Mouse (Mus musculus): Measurements from ENCODE around the gene Rbmx2. TPM values are rescaled to one million over a fixed set of nuclear protein-coding genes. Genes with fewer than 3 reads are reported as not detected.

Rbmx2 gene
- total RNA-seq (2022) = 1 to 10 TPM; 1.7 to 2.4 (median 1.9) TPM

- peak; percentile 81 for DNase-seq (ENCODE audit: low spot score)
Observed at GRCm38 (mm10) chrX:48694864-48695371, at the start of gene Rbmx2. Gene Rbmx2 (plus strand): TSS chrX:48695004.

- DNase-seq (ENCODE audit: low spot score) = no peak
Observed at GRCm38 (mm10) chrX:48666807-48667206, 28.0 kb upstream of the Rbmx2 start.

- DNase-seq (ENCODE audit: low spot score) = no peak
Observed at GRCm38 (mm10) chrX:48669588-48669987, 25.2 kb upstream of the Rbmx2 start.

- DNase-seq (ENCODE audit: low spot score) = no peak
Observed at GRCm38 (mm10) chrX:48671714-48672113, 23.1 kb upstream of the Rbmx2 start.

GRCm38 (mm10) chrX:48674171-48674570 lies 20.6 kb upstream of the Rbmx2 start, which contains the start of gene Gpr119:
Gene Gpr119 (minus strand): TSS chrX:48674478.
- DNase-seq (ENCODE audit: low spot score) = no peak

- peak; percentile 10 for DNase-seq (ENCODE audit: low spot score)
Observed at GRCm38 (mm10) chrX:48683451-48683850, 11.4 kb upstream of the Rbmx2 start.

- no peak for DNase-seq (ENCODE audit: low spot score)
Observed at GRCm38 (mm10) chrX:48683857-48684256, 10.9 kb upstream of the Rbmx2 start.

GRCm38 (mm10) chrX:48694460-48694859 lies 344 bp upstream of the Rbmx2 start:
- no peak for DNase-seq (ENCODE audit: low spot score)

GRCm38 (mm10) chrX:48709701-48710100 lies 14.9 kb downstream of the Rbmx2 start:
- DNase-seq (ENCODE audit: low spot score) = no peak

GRCm38 (mm10) chrX:48712846-48713245 lies 18.0 kb downstream of the Rbmx2 start:
- no peak for DNase-seq (ENCODE audit: low spot score)

- no peak for DNase-seq (ENCODE audit: low spot score)
Observed at GRCm38 (mm10) chrX:48754710-48755283, 60.0 kb downstream of the Rbmx2 start.

Other genes starting within 250 kb of the Rbmx2 start
- 1 to 10 TPM; 3.4 to 6.1 (median 4.2) TPM for gene Elf4, start 231.9 kb upstream of the Rbmx2 start, total RNA-seq (2022)
- gene Aifm1, start 181.4 kb upstream of the Rbmx2 start, total RNA-seq (2022) = 100 to 1,000 TPM in 1 of 4 experiments, 10 to 100 TPM in 3; 88.6 to 105 (median 94.1) TPM
- gene Rab33a, start 175.7 kb upstream of the Rbmx2 start, total RNA-seq (2022) = under 1 TPM in 3 of 4 experiments, not detected in 1; 0.28 to 0.40 (median 0.31) TPM
- gene Zfp280c, start 100.5 kb upstream of the Rbmx2 start, total RNA-seq (2022) = 1 to 10 TPM; 3.4 to 6.0 (median 5.3) TPM
- 1 to 10 TPM; 1.4 to 2.8 (median 2.2) TPM for gene Slc25a14, start 71.6 kb upstream of the Rbmx2 start, total RNA-seq (2022)
- not detected for gene Gpr119, start 20.5 kb upstream of the Rbmx2 start, total RNA-seq (2022)
- gene Gm595, start 182.7 kb downstream of the Rbmx2 start, total RNA-seq (2022) = not detected